8 mouse cellular contexts compared by ENCODE assay signal in genomic region chr7:31041662-31042315, GRCm38 (mm10). TPM values are rescaled to one million over a fixed set of nuclear protein-coding genes. Genes with fewer than 3 reads are reported as not detected.
A peak's percentile ranks its signal among the peaks of the same experiment; 100 is the strongest.
DNase-seq lines count a peak whose midpoint lies in the region; TF ChIP-seq lines count a peak whose summit lies in the region.

No protein-coding gene starts in this region.

- TF ChIP-seq CTCF in bone marrow macrophage, adult 2 months (IDR thresholded peaks at IDR 0.05; ENCODE audit: low read depth, low read length), result no peak
- no peak for TF ChIP-seq CTCF in kidney, adult 2 months (conservative IDR thresholded peaks at IDR 0.05; ENCODE audit: insufficient read depth, insufficient read length, low read depth, low read length)

- no peaks in the 10 kb centered on the region for H3K27me3 ChIP-seq in kidney, adult 2 months (replicated peaks; ENCODE audit: control insufficient read depth, insufficient read depth, low read length)

- H3K27ac ChIP-seq in bone marrow macrophage, adult 2 months (ENCODE audit: insufficient read depth, low read depth, low read length), result peak overlapping the region; percentile 76
- H3K27ac ChIP-seq in kidney, adult 2 months (ENCODE audit: insufficient read depth, low read depth, low read length), result peak overlapping the region; percentile 61

- H3K4me1 ChIP-seq in bone marrow macrophage, adult 2 months (ENCODE audit: control insufficient read depth, insufficient read depth, low read length), result peaks cover 25% of the 10 kb centered on the region
- H3K4me1 ChIP-seq in kidney, adult 2 months (ENCODE audit: control insufficient read depth, insufficient read depth, low read length), result no peaks in the 10 kb centered on the region

- 1% methylated on average over 28 of the region's 28 CpGs for WGBS in kidney, adult 2 months

- no peak for TF ChIP-seq POLR2A in bone marrow macrophage, adult 2 months (IDR thresholded peaks at IDR 0.05; ENCODE audit: borderline replicate concordance, low read depth, low read length)
- TF ChIP-seq POLR2A in kidney, adult 2 months (IDR thresholded peaks at IDR 0.05; ENCODE audit: low read depth, low read length), result no peak

- H3K36me3 ChIP-seq in kidney, adult 2 months (ENCODE audit: control insufficient read depth, insufficient read depth, low read length), result no peaks in the 10 kb centered on the region

- H3K4me3 ChIP-seq in bone marrow macrophage, adult 2 months (ENCODE audit: insufficient read depth, low read length), result peak overlapping the region; percentile 73
- peak overlapping the region; percentile 50 for H3K4me3 ChIP-seq in kidney, adult 2 months (ENCODE audit: insufficient read depth, low read depth, low read length)

- peak; percentile 60 to 76 for DNase-seq in CD8-positive naive resting alpha-beta T cell, adult 2 months (ENCODE audit: low read depth in 2 of 2, low spot score in 2 of 2)
- peak; percentile 77 to 79 for DNase-seq in heart, adult 9 months (ENCODE audit: low spot score in 2 of 2)
- peak; percentile 72 for DNase-seq in kidney, adult 2 months
- peak; percentile 71 for DNase-seq in lung, postnatal 14 days
- peak; percentile 40 for DNase-seq in spleen, adult 12 weeks (ENCODE audit: low spot score)
- DNase-seq in ovary, adult 18-20 months (ENCODE audit: low spot score), result no peak
- no peak for DNase-seq in cerebellum, postnatal 10 days

RNA-seq across cellular contexts. Expression of gene Fxyd5, which starts 0.5 kb away (rescaled TPM):
- 1,886 and 2,039 TPM in 2 replicates for polyA plus RNA-seq in bone marrow macrophage, adult 2 months (2012; ENCODE audit: insufficient read depth, insufficient read length, missing spikeins)
- polyA plus RNA-seq in kidney, adult 2 months (2012; rRNA removed), result 37.2 and 54.2 TPM in 2 replicates

RNA-seq across cellular contexts. Expression of gene Fxyd7, which starts 9.5 kb away (rescaled TPM):
- not detected in 2 replicates for polyA plus RNA-seq in bone marrow macrophage, adult 2 months (2012; ENCODE audit: insufficient read depth, insufficient read length, missing spikeins)
- 1.8 and 2.2 TPM in 2 replicates for polyA plus RNA-seq in kidney, adult 2 months (2012; rRNA removed)

RNA-seq across cellular contexts. Expression of gene Fxyd1, which starts 15.2 kb away (rescaled TPM):
- polyA plus RNA-seq in bone marrow macrophage, adult 2 months (2012; ENCODE audit: insufficient read depth, insufficient read length, missing spikeins), result not detected in 2 replicates
- polyA plus RNA-seq in kidney, adult 2 months (2012; rRNA removed), result 107 and 119 TPM in 2 replicates

RNA-seq across cellular contexts. Expression of gene Lgi4, which starts 17.4 kb away (rescaled TPM):
- 0.27 and 0.78 TPM in 2 replicates for polyA plus RNA-seq in bone marrow macrophage, adult 2 months (2012; ENCODE audit: insufficient read depth, insufficient read length, missing spikeins)
- 0.99 and 2.2 TPM in 2 replicates for polyA plus RNA-seq in kidney, adult 2 months (2012; rRNA removed)

RNA-seq across cellular contexts. Expression of gene Fxyd3, which starts 34.7 kb away (rescaled TPM):
- 0.91 TPM in 1 of 2 replicates, not detected in the other for polyA plus RNA-seq in bone marrow macrophage, adult 2 months (2012; ENCODE audit: insufficient read depth, insufficient read length, missing spikeins)
- 4.8 and 5.1 TPM in 2 replicates for polyA plus RNA-seq in kidney, adult 2 months (2012; rRNA removed)

Comparison
In these comparisons a context has a peak if more than half of its experiments do, and no peak if none do; other contexts are left out.
1. DNase-seq: peak in CD8-positive naive resting alpha-beta T cell, adult 2 months (2 of 2), heart, adult 9 months (2 of 2), kidney, adult 2 months (single experiment), lung, postnatal 14 days (single experiment) and spleen, adult 12 weeks (single experiment); none in ovary, adult 18-20 months (single experiment) and cerebellum, postnatal 10 days (0 of 2).
2. RNA of gene Fxyd5, which starts 0.5 kb away (polyA plus RNA-seq): 1,886 to 2,039 TPM in bone marrow macrophage, adult 2 months; 37.2 to 54.2 TPM in kidney, adult 2 months; every median in the first group is over 10 times any median in the second.
3. RNA of gene Fxyd1, which starts 15.2 kb away (polyA plus RNA-seq): 107 to 119 TPM in kidney, adult 2 months; not detected in bone marrow macrophage, adult 2 months; every median in the first group is over 10 times any median in the second.